Mouse (Mus musculus): Measurements from ENCODE around the gene 0610037L13Rik. TPM values are rescaled to one million over a fixed set of nuclear protein-coding genes. Genes with fewer than 3 reads are reported as not detected.

Gene 0610037L13Rik
- polyA plus RNA-seq, 1 experiment from 2014 or later, result 135 TPM

GRCm38 (mm10) chr4:107853836-107854235, 35.8 kb upstream of the 0610037L13Rik start:
- Histone ChIP-seq H3K9ac (replicated peaks; ENCODE audit: low read length) (no peak overlapping the region), H3K36me3 (replicated peaks; ENCODE audit: control insufficient read depth, insufficient read depth, low read depth, low read length) (no peaks in the 10 kb centered on the region), H3K27ac (replicated peaks; ENCODE audit: low read depth, low read length) (no peak overlapping the region), H3K4me1 (ENCODE audit: control insufficient read depth, insufficient read depth, low read length) (no peaks in the 10 kb centered on the region), H3K27me3 (ENCODE audit: control insufficient read depth, insufficient read depth, low read length) (no peaks in the 10 kb centered on the region), H3K4me2 (ENCODE audit: low read depth, low read length) (no peak overlapping the region), H3K4me3 (ENCODE audit: low read depth, low read length) (no peak overlapping the region), H3K9me3 (replicated peaks; ENCODE audit: control insufficient read depth, low read length) (no peaks in the 10 kb centered on the region)
- ATAC-seq (replicated peaks; ENCODE audit: insufficient number of reproducible peaks, low FRiP score, low TSS enrichment, low read depth) (no peak), DNase-seq (ENCODE audit: low spot score) (no peak)
- 90% methylated on average over 7 of the region's 7 CpGs for WGBS

- Histone ChIP-seq H3K36me3 (replicated peaks; ENCODE audit: control insufficient read depth, insufficient read depth, low read depth, low read length) (no peaks in the 10 kb centered on the region), H3K4me1 (ENCODE audit: control insufficient read depth, insufficient read depth, low read length) (no peaks in the 10 kb centered on the region), H3K27me3 (ENCODE audit: control insufficient read depth, insufficient read depth, low read length) (no peaks in the 10 kb centered on the region), H3K4me2 (ENCODE audit: low read depth, low read length) (no peak overlapping the region), H3K4me3 (ENCODE audit: low read depth, low read length) (no peak overlapping the region), H3K9me3 (replicated peaks; ENCODE audit: control insufficient read depth, low read length) (no peaks in the 10 kb centered on the region), H3K9ac (replicated peaks; ENCODE audit: low read length) (no peak overlapping the region), H3K27ac (replicated peaks; ENCODE audit: low read depth, low read length) (no peak overlapping the region)
- DNase-seq (ENCODE audit: low spot score) (no peak), ATAC-seq (replicated peaks; ENCODE audit: insufficient number of reproducible peaks, low FRiP score, low TSS enrichment, low read depth) (no peak)
- WGBS, result 76% methylated on average over 11 of the region's 11 CpGs
Measured at GRCm38 (mm10) chr4:107856958-107857686, 32.5 kb upstream of the 0610037L13Rik start.

- DNase-seq (ENCODE audit: low spot score), result no peak
Measured at GRCm38 (mm10) chr4:107858995-107859394, 30.6 kb upstream of the 0610037L13Rik start.

GRCm38 (mm10) chr4:107864866-107865265, 24.7 kb upstream of the 0610037L13Rik start:
- no peaks in the 10 kb centered on the region for H3K4me1 ChIP-seq (ENCODE audit: control insufficient read depth, insufficient read depth, low read length)
- no peaks in the 10 kb centered on the region for H3K9me3 ChIP-seq (replicated peaks; ENCODE audit: control insufficient read depth, low read length)
- no peak overlapping the region for H3K9ac ChIP-seq (replicated peaks; ENCODE audit: low read length)
- H3K36me3 ChIP-seq (replicated peaks; ENCODE audit: control insufficient read depth, insufficient read depth, low read depth, low read length), result no peaks in the 10 kb centered on the region
- 86% methylated on average over 4 of the region's 4 CpGs for WGBS
- no peaks in the 10 kb centered on the region for H3K27me3 ChIP-seq (ENCODE audit: control insufficient read depth, insufficient read depth, low read length)
- H3K27ac ChIP-seq (replicated peaks; ENCODE audit: low read depth, low read length), result no peak overlapping the region
- DNase-seq (ENCODE audit: low spot score) (no peak), ATAC-seq (replicated peaks; ENCODE audit: insufficient number of reproducible peaks, low FRiP score, low TSS enrichment, low read depth) (no peak)
- H3K4me2 ChIP-seq (ENCODE audit: low read depth, low read length), result no peak overlapping the region
- no peak overlapping the region for H3K4me3 ChIP-seq (ENCODE audit: low read depth, low read length)

More at GRCm38 (mm10) chr4:107858995-107859394, 30.6 kb upstream of the 0610037L13Rik start:
- no peaks in the 10 kb centered on the region for H3K9me3 ChIP-seq (replicated peaks; ENCODE audit: control insufficient read depth, low read length)
- H3K36me3 ChIP-seq (replicated peaks; ENCODE audit: control insufficient read depth, insufficient read depth, low read depth, low read length), result no peaks in the 10 kb centered on the region
- H3K4me2 ChIP-seq (ENCODE audit: low read depth, low read length), result no peak overlapping the region
- no peak overlapping the region for H3K4me3 ChIP-seq (ENCODE audit: low read depth, low read length)
- no peak overlapping the region for H3K27ac ChIP-seq (replicated peaks; ENCODE audit: low read depth, low read length)
- H3K4me1 ChIP-seq (ENCODE audit: control insufficient read depth, insufficient read depth, low read length), result no peaks in the 10 kb centered on the region
- H3K9ac ChIP-seq (replicated peaks; ENCODE audit: low read length), result no peak overlapping the region
- H3K27me3 ChIP-seq (ENCODE audit: control insufficient read depth, insufficient read depth, low read length), result no peaks in the 10 kb centered on the region
- WGBS, result 93% methylated on average over 7 of the region's 7 CpGs
- no peak for ATAC-seq (replicated peaks; ENCODE audit: insufficient number of reproducible peaks, low FRiP score, low TSS enrichment, low read depth)

- Histone ChIP-seq H3K27ac (replicated peaks; ENCODE audit: low read depth, low read length) (no peak within 1 kb of the TSS), H3K36me3 (replicated peaks; ENCODE audit: control insufficient read depth, insufficient read depth, low read depth, low read length) (no peaks in the 10 kb centered on the region; the same call in none of the 2 replicates), H3K9ac (replicated peaks; ENCODE audit: low read length) (peak within 1 kb of the TSS; percentile 77), H3K4me2 (ENCODE audit: low read depth, low read length) (peak within 1 kb of the TSS; percentile 61), H3K4me1 (ENCODE audit: control insufficient read depth, insufficient read depth, low read length) (no peaks in the 10 kb centered on the region), H3K4me3 (ENCODE audit: low read depth, low read length) (peak within 1 kb of the TSS; percentile 71), H3K27me3 (ENCODE audit: control insufficient read depth, insufficient read depth, low read length) (no peaks in the 10 kb centered on the region), H3K9me3 (replicated peaks; ENCODE audit: control insufficient read depth, low read length) (no peaks in the 10 kb centered on the region)
- peak; percentile 92 for ATAC-seq (replicated peaks; ENCODE audit: insufficient number of reproducible peaks, low FRiP score, low TSS enrichment, low read depth)
- DNase-seq (ENCODE audit: low spot score), result peak; percentile 100
- 3% methylated on average over 48 of the region's 48 CpGs for WGBS
Measured at GRCm38 (mm10) chr4:107879254-107880050, 10.2 kb upstream of the 0610037L13Rik start, which contains the start of gene Magoh. TSS of gene Magoh (plus strand) at chr4:107879755.

GRCm38 (mm10) chr4:107881631-107882030, 8.0 kb upstream of the 0610037L13Rik start:
- ATAC-seq (replicated peaks; ENCODE audit: insufficient number of reproducible peaks, low FRiP score, low TSS enrichment, low read depth), result no peak
- no peaks in the 10 kb centered on the region for H3K27me3 ChIP-seq (ENCODE audit: control insufficient read depth, insufficient read depth, low read length)
- H3K4me1 ChIP-seq (ENCODE audit: control insufficient read depth, insufficient read depth, low read length), result no peaks in the 10 kb centered on the region
- H3K4me3 ChIP-seq (ENCODE audit: low read depth, low read length), result no peak overlapping the region
- H3K9ac ChIP-seq (replicated peaks; ENCODE audit: low read length), result no peak overlapping the region
- WGBS, result 97% methylated on average over 1 of the region's 1 CpGs
- no peak overlapping the region for H3K27ac ChIP-seq (replicated peaks; ENCODE audit: low read depth, low read length)
- no peaks in the 10 kb centered on the region; the same call in none of the 2 replicates for H3K36me3 ChIP-seq (replicated peaks; ENCODE audit: control insufficient read depth, insufficient read depth, low read depth, low read length)
- no peaks in the 10 kb centered on the region for H3K9me3 ChIP-seq (replicated peaks; ENCODE audit: control insufficient read depth, low read length)
- H3K4me2 ChIP-seq (ENCODE audit: low read depth, low read length), result no peak overlapping the region
- DNase-seq (ENCODE audit: low spot score), result no peak

GRCm38 (mm10) chr4:107886371-107886770, 3.2 kb upstream of the 0610037L13Rik start:
- Histone ChIP-seq H3K27me3 (ENCODE audit: control insufficient read depth, insufficient read depth, low read length) (no peaks in the 10 kb centered on the region), H3K4me1 (ENCODE audit: control insufficient read depth, insufficient read depth, low read length) (no peaks in the 10 kb centered on the region), H3K4me2 (ENCODE audit: low read depth, low read length) (no peak overlapping the region), H3K4me3 (ENCODE audit: low read depth, low read length) (no peak overlapping the region), H3K27ac (replicated peaks; ENCODE audit: low read depth, low read length) (no peak overlapping the region), H3K36me3 (replicated peaks; ENCODE audit: control insufficient read depth, insufficient read depth, low read depth, low read length) (no peaks in the 10 kb centered on the region; the same call in none of the 2 replicates), H3K9me3 (replicated peaks; ENCODE audit: control insufficient read depth, low read length) (no peaks in the 10 kb centered on the region), H3K9ac (replicated peaks; ENCODE audit: low read length) (no peak overlapping the region)
- DNase-seq (ENCODE audit: low spot score), result no peak
- WGBS, result 83% methylated on average over 7 of the region's 7 CpGs
- ATAC-seq (replicated peaks; ENCODE audit: insufficient number of reproducible peaks, low FRiP score, low TSS enrichment, low read depth), result no peak

GRCm38 (mm10) chr4:107889385-107889730, 255 bp upstream of the 0610037L13Rik start:
- Histone ChIP-seq H3K27me3 (ENCODE audit: control insufficient read depth, insufficient read depth, low read length) (no peaks in the 10 kb centered on the region), H3K4me2 (ENCODE audit: low read depth, low read length) (peak overlapping the region; percentile 61), H3K4me1 (ENCODE audit: control insufficient read depth, insufficient read depth, low read length) (no peaks in the 10 kb centered on the region), H3K9ac (replicated peaks; ENCODE audit: low read length) (peak overlapping the region; percentile 66), H3K27ac (replicated peaks; ENCODE audit: low read depth, low read length) (no peak overlapping the region), H3K9me3 (replicated peaks; ENCODE audit: control insufficient read depth, low read length) (no peaks in the 10 kb centered on the region), H3K36me3 (replicated peaks; ENCODE audit: control insufficient read depth, insufficient read depth, low read depth, low read length) (no peaks in the 10 kb centered on the region; the same call in none of the 2 replicates), H3K4me3 (ENCODE audit: low read depth, low read length) (peak overlapping the region; percentile 60)
- 1% methylated on average over 12 of the region's 12 CpGs for WGBS
- DNase-seq (ENCODE audit: low spot score) (no peak), ATAC-seq (replicated peaks; ENCODE audit: insufficient number of reproducible peaks, low FRiP score, low TSS enrichment, low read depth) (peak; percentile 29)
